Mouse (Mus musculus) T-helper 17 cell (primary cell): ENCODE results near the gene Rrp15.

Source experiments
- in situ Hi-C, 2 experiments: fragments of 300-600 bp; cut with MboI, MseI; formaldehyde crosslinking; loops; 1 replicate in 1 of 2; 2 replicates in 1 of 2; pipeline ENCODE4 v1.15.1; 2025; ENCODE audit warnings: high pct_unique_total_duplicates in 2 of 2

The Rrp15 gene

DNA sequence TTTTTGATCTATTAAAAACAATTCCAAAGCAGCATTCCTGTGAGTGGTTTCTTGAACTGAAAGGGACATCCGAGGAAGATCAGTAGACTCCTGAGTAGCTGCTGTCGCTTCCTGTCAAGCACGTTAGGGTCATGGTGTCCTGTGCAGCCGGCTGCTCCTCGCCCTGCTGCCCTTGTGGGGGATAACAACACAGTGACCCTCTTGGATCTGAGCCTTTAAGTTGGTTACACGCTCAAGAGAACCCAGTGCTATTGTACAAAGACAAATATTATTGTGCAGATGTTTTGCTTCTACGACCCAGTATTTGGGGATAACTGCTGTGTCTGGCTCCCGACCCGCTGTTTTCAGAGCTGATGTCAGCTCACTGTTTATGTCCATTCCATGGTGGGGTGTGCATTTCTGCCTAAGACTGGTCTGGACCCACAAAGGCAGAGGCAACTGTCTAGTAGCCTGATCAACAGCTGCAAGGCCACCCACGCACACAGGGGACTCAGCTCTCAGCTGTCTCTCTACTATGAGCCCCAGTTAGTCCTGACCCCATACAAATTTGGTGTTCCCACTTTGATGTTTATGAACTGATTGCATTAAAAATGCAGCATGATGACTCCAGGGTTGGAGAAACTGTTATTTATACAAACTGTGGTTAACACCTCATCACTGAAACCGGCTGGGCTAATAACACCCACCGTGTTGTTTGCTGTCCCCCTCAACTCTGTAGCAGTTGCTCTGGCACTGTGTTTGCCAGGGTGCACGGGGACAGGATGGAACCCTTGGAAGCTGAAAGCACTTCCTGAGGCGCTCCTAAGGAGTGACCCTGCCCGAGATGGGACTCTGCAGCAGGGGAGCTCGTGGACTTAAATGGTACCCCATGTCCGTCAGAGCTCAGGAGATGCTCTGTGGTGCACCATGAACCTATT lies 33.9 kb downstream of the Rrp15 start:
- in situ Hi-C loops, result loop anchor here in 1 of 2 experiments (5.0 kb wide), 1 partner anchor 1033 kb away; no protein-coding TSS in a partner anchor

DNA sequence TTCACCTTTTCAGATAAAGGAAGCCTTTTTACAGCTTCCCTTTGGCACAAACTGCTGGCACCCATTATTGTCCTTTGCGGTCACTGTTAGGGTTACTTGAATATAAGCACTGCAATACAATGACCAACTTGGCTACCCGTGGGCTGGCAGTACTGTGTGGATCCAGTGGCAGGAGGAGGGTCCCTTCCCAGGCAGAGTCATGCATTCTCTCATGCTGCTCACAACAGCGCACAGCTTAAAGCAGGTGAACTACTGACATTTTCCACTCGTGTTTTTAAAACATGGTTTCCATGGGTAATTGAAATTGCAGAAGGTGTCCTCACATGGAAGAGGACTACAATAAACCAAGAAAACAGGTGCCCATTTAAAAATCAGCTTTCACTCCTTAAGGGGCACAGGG lies 34.9 kb downstream of the Rrp15 start:
- in situ Hi-C loops, result loop anchor here in 1 of 2 experiments (5.0 kb wide), 1 partner anchor 1032 kb away; no protein-coding TSS in a partner anchor

DNA sequence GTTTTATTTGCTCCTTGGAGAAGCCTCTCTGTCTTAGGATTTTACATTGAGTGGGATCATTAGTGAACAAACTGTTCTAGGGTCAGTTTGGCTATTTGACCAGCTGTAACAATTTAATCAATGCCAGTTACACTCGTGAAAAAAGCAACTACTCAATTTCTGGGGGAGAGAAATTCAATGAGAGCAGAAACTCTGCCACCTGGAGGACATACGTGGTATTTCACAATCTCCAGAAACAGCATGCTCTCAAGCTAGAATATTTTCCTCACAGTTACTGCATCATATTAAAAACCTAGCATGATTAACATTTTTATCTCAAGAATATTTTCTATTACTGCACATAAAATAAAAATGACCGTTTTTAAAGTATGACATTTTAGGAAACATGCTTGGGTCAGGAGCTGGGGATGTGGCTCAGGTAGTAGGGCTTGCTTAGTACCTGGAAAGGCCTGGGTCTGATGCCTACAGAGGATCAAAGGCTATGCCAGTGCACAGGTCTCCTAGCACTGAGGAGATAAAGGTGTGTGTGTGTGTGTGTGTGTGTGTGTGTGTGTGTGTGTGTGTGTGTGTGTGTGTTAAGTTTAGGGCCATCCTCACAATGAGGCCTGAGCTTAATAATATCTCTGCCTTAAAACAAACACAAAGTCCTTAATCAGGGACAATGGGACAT lies 36.2 kb downstream of the Rrp15 start:
- in situ Hi-C loops, result loop anchor here in 1 of 2 experiments (5.0 kb wide), 1 partner anchor 1031 kb away; no protein-coding TSS in a partner anchor

DNA sequence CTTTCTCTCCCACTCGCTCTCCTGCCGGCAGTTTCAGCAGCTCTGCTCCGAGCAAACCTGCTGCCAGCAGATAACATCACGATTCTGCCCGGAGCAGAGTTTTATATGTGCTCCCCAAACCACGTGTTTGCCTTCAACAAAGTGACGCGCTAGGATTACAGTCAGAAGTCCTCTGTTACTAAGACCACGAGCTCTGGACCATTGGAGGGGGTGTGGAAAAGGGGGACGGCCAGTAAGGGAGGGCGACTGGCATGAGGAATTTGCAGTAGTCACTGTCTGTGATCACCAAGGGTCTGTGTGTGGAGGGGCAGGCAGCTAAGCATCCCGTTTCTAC lies 43.3 kb downstream of the Rrp15 start, which contains the start of gene Tgfb2:
TSS of gene Tgfb2 (minus strand) at position 75 of the 334 bp plus-strand sequence.
- in situ Hi-C loops, result loop anchor here (5.0 to 10.0 kb wide), 2 partner anchors 1029 to 1161 kb away; no protein-coding TSS in a partner anchor

DNA sequence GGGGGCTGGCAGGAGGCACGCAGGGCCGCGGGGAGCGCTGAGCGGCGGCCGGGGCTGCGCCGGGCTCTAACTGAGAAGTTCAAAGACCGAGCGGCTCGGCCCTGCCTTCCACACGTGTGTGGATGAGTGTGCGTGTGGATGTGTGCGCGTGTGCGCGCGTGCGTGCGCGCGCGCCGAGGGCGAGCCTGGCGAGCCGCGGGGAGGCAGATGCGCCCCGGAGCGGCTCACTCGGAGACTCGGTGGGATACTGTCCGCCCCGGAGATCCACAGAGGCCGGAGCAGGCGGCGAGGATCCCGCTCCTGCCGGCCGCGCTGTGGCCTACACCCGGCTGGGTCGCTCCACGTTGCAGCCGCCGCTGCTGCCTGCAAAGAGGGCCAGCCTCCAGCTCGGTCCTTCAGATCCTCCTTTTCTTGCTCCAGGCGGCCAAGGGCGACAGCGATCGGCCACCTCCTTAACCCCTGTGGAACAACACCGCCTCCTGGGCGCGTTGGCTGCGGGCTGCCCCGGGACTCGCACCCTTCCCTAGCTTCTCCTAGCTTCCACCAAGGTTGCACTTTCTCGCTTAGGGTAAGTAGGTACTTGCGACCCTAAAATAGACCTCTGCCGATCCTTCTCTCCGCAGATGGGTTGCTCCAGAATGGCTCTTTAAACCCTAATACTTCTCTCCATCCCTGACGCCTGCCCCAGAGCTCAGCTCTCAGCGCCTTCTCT lies 43.8 kb downstream of the Rrp15 start:
- in situ Hi-C loops, result loop anchor here (5.0 to 10.0 kb wide), 2 partner anchors 1028 to 1161 kb away; no protein-coding TSS in a partner anchor

DNA sequence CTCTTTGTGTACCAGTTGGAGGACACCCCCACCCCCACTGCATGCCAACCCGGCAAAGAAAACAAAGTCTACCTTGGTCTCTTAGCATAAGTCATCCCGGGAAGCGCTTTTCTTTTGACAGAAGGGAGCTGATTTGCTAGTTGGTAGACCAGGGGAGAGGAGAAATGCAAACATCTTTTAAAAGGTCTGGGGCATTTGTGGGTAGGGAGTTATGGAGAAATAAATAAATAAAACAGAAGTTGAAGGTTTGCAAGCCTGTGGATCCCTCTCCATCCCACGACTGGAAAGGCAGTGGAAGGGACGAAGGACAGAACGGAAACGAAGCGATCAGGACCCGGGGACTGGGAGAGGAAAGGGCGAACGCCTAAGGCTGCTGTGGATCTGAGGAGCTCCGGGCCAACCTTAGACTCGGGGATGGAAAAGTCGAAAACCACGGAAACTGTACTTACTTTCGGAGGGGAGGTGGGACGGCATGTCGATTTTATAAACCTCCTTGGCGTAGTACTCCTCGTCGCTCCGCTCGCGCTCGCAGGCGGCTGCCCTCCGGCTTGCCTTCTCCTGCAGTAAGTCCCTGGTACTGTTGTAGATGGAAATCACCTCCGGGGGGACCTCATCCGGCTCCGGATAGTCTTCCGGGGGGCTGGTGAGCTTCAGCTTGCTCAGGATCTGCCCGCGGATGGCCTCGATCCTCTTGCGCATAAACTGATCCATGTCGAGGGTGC lies 45.0 kb downstream of the Rrp15 start:
- in situ Hi-C loops, result loop anchor here in 1 of 2 experiments (10.0 kb wide), 1 partner anchor 1159 kb away; no protein-coding TSS in a partner anchor

DNA sequence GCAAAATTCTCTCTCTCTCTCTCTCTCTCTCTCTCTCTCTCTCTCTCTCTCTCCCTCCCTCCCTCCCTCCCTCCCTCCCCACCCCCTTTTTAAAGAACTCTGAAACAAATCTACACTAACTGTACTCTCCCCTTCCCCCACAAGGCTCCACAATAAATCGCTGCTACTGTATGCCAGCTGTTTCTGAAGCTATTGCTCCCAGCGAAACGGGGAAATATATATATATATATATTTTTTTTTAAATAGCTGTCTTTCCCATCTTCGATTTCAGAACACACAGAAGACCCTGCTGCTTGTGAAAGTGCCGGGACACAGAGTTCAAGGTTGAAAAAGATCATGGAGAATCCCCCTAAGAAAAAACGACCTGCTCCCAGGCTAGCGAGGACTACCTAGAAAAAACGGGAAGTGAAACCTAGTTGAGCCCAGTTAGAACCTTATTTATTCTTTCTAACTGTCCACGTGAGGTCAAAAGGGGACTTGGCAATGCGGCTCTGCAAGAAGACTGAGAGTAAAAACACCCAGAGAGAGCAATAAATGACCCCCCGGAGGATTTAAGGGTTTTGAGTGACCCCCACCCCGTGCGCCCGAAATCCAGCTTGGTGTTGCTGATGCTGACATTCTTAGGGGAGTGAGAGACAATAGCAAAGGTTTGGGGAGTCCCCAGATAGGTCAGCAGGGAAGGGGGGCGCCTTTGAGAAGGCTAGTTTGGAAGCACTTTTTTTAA lies 45.7 kb downstream of the Rrp15 start:
- in situ Hi-C loops, result loop anchor here in 1 of 2 experiments (10.0 kb wide), 1 partner anchor 1159 kb away; no protein-coding TSS in a partner anchor

DNA sequence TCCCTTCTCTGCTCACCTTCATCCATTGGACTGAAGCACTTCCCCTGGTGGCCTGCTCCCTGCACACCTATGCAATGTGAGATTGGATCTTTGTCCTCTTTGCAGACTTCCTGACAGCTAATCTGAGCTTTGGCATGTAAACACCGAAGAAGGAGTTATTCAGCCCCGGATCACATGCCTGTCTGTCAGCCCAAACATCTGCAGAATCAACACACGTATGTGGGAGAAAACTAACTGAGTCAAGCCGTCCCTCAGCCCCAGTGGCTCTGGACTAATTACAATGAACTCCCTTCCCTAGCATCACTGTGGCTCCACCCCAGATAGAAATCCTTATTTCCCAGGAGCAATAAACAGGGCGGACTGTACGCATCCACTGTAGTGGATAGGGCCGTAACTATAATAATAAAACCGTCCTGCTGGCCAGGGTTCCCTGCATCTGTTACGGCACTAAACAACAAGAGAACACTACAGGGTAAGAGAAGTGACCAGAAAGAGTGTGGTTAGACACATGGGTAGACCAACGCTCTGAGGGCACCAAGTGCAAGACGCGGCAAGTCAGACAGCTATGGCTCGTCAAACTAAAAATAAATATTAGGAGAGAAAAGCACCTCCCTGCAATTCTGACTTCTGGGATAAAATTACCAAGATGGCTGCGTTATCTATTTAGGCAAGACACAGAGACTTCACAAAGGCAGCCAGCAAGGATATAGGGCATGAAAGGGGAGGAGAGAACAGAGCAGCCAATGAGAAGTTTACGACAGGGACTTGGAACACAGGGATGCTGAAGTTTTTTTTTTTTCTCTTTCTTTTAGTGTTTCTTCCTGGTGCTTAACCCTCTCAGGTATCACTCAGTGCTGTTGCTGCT lies 46.5 kb downstream of the Rrp15 start:
- in situ Hi-C loops, result loop anchor here in 1 of 2 experiments (10.0 kb wide), 1 partner anchor 1158 kb away; no protein-coding TSS in a partner anchor

DNA sequence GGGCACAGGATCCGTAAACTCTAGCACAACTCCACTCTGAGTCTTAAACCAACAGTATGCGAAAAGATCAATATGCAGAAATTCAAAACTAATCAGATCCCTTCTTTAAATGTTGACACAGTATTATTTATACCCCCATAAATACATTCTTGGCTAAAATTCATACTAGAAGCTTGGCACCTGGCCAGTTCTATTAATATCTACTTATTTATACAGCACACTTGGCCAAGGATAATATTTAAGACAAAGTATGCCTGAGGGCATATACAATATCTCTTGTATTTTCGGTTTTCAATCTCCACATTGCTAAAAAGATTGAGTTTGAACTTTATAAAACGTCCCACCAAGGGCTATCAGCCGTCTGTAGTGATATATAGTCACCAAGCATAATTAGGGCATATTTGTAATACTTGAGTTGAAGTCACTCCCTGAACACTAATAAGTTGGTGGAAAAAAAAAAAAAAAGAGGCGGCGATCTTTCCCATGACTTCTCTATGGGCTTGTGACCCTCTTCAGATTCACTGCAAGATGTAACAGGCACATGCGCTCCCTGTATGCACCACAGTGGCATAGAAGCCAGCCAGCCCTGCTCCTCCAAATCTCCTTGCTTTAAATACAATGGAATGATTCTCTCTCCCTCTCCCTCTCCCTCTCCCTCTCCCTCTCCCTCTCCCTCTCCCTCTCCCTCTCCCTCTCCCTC lies 47.8 kb downstream of the Rrp15 start:
- in situ Hi-C loops, result loop anchor here in 1 of 2 experiments (10.0 kb wide), 1 partner anchor 1157 kb away; no protein-coding TSS in a partner anchor

DNA sequence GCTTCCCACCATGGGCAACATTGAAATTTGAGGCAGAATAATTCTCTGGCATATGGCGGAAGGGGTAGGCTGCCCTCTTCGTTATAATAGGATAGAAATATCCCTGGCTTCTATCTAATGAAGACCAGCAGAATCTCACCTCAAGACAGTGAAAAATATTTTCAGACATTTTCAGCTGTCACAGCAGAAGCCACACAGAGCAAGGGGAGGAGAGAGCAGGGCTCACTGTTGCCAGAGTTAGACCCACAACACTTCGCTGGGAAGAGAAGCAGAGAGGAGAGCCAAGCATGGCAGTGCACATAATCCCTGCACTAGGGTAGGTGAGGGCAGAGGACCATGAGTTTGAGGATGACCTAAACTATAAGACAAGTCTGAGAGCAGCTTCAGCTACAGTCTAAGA lies 48.7 kb downstream of the Rrp15 start:
- in situ Hi-C loops, result loop anchor here in 1 of 2 experiments (10.0 kb wide), 1 partner anchor 1156 kb away; no protein-coding TSS in a partner anchor

DNA sequence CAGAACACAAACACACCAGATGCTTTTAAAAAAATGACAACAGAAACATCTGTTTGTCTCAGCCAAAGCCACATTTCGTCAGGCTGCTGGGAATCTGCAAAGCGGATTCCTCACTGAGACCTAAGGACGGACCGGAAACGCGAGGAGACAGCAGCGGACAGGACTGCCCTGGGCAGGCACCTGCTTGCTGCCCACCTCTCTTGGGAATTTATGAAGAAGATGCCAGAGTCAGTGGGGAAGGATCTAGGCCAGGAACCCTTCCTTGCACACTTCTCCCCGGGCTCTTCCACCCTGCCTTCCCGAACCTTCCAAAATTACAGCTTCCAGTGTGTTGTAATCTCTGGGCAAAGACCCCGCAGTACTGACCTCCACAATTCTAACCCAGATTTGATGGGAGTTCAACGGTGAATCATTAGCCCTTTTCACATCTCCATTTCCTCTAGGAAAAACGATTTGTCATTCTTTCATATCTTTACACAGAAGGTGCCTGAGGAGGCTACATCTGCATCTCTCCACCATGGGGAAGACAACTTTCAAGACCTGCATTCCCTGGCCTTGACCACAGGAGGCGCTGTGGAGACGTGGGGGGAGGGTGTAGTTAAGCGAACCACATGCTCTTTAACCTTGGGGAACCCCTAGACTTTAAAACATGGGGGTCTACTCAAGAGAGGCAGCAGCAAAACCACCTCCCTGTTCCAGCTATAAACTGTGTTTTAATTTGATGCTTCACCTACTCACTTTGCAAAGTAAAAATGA lies 50.4 kb downstream of the Rrp15 start:
- in situ Hi-C loops, result no loop called here

DNA sequence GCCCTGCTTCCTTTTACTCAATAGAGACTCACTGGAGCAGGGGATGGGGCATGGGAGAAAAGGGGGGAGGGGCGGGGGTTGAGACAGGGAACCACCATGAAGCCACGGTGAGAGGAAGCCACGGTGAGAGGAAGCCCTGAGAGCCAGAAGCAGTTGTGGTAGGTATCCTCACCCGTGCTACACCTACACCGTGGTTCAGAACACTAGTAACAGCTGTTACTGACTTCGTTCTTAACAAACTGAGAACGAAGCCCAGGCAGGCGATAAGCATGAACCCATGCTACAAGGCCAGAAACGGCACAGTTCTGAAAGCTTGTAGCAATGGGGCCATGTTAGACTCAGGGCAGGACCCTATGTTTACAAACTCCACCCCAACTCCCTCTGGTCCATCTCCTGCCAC lies 52.9 kb downstream of the Rrp15 start:
- in situ Hi-C loops, result no loop called here

DNA sequence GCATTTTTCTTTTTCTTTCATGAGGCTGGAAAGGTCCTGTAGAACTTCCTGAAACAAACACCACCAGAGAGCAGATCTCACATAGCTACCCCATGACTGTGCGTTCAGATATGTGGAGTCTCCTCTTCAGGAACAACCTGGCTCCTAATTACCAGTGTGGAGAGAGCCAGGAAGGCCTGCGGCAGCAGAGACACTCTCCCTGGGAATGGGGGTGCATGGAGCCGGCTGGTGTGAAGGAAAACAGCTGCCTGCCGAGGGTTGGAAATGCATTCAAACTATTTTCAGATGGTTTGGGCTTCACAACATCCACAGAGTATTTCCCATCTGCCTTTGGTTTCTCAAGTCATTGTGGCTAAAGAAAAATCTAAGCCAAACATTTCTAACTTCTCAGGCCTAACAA lies 53.8 kb downstream of the Rrp15 start:
- in situ Hi-C loops, result no loop called here

DNA sequence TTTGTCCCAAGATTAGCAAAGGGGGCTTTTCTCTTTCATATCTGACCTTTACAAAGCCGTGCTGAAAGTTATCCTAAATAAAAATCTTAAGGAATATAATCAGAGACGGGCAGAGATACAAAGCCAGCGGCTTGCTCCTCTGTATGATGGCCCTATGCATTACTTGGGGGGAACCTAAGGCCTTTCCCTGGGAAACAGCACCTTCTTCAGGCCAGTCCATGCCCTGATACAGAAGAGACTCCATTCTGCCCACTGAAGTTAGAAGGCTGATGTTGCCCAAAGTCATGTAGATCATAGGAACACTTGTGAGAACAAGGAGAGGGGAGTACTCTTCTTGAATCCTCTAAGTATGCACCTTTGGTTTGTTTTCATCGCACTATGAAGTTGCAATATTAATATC lies 56.8 kb downstream of the Rrp15 start:
- in situ Hi-C loops, result no loop called here

DNA sequence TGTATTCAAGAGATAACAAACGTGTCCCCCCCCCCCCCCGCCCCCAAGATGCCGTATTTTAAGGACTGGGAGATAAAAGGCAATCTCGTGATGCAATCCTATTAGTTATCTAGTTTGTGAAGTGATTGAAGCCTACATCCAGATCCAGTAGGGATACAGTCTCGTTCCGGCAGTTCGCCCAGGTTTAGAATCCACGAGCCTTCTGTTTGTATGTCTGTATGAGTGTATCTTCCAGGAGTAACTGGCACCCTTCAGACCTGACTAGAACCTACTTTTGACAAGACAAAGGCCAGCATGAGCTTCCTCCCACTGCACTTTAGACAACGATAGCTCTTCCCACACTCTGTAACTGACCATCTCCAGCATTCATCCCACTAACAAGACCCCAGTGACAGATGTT lies 57.5 kb downstream of the Rrp15 start:
- in situ Hi-C loops, result no loop called here

DNA sequence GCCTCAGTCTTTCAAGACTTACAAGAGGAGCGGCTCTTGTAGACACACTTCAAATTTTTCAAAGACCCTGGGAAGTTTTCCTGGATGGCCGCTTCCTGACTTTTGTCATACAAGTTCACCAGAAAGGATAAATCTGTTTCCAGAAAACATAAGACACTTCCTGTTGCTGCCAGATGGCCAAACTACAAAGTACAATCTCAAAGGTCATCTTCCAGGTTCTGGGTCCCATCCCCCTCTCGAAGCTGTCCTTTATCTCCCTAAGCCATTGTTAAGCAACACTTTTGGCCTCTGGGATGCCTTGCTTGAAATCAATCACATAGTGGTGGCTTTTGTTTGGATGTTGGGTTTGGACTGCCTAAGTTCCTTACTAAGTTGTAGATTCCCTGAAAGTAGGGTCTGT lies 65.1 kb downstream of the Rrp15 start:
- in situ Hi-C loops, result loop anchor here in 1 of 2 experiments (10.0 kb wide), 1 partner anchor 1139 kb away; no protein-coding TSS in a partner anchor

DNA sequence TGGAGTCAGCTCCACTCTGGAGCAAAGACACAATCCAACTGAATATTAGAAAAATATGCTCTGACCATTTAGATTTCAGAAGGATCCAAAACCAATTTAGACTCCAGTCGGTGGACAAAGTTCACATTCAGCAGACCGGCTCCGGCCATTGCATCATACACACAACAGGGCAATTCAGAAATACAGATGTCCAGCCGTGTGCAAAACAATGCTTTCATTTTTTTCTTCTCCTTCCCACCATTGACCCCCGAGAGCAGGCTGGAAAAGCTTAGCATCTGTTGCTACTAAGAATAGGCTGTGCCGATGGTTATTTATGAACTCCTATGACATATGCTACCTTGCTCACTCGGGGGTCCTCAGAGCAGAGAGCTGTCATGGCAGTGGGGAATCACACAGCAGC lies 66.6 kb downstream of the Rrp15 start:
- in situ Hi-C loops, result loop anchor here in 1 of 2 experiments (10.0 kb wide), 1 partner anchor 1138 kb away; no protein-coding TSS in a partner anchor
